Mouse (Mus musculus): ENCODE measurements around the gene Gm9913. TPM values are rescaled to one million over a fixed set of nuclear protein-coding genes. Genes with fewer than 3 reads are reported as not detected.

Gm9913 gene
- polyA plus RNA-seq, 1 experiment from 2014 or later = 0.20 TPM

DNA sequence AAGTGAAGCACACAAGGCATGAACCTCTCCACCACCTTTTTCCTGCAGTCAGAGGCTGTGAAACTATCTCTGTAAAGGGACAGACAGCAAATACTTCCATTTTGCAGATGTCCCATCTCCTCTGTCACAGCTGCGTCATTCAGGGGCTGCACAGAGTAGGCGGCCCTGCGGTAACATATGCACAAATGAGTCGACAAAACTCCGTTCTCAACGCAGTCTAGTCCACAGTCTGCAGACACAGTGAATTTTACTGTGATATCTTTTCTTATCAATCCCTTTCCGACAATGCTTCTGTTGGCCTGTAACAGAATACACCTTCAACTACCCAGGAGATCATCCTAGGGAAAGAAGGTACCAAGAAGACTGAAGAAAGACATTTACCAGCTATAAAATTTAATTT lies 6.7 kb upstream of the Gm9913 start:
- Histone ChIP-seq H3K27ac (no peak overlapping the region), H3K9ac (replicated peaks) (no peak overlapping the region), H3K4me3 (replicated peaks) (no peak overlapping the region), H3K4me2 (no peak overlapping the region), H3K36me3 (peaks cover 8% of the 10 kb centered on the region; the same call in 1 of the 2 replicates), H3K9me3 (no peaks in the 10 kb centered on the region), H3K27me3 (peaks cover 60% of the 10 kb centered on the region), H3K4me1 (replicated peaks) (no peaks in the 10 kb centered on the region)
- WGBS = 95% methylated on average over 7 of the region's 7 CpGs
- ATAC-seq (ENCODE audit: insufficient number of reproducible peaks, insufficient read depth, low FRiP score, low TSS enrichment, low read depth) = no peak

DNA sequence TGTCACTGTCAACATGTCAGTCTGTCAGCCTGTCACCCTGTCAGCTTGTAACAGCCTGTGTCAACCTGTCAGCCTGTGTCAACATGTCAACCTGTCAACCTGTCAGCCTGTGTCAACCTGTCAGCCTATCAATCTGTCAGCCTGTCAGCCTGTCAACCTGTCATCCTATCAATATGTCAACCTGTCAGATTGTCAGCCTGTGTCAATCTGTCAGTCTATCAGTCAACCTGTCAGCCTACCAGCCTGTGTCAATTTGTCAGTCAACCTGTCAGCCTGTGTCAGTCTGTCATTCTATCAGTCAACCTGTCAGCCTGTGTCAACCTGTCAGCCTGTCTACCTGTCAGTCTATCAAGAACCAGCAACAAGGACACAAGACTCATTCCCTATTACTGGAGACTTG lies 3.4 kb upstream of the Gm9913 start:
- no peak overlapping the region for H3K4me2 ChIP-seq
- H3K27ac ChIP-seq = no peak overlapping the region
- no peak overlapping the region for H3K4me3 ChIP-seq (replicated peaks)
- ATAC-seq (ENCODE audit: insufficient number of reproducible peaks, insufficient read depth, low FRiP score, low TSS enrichment, low read depth) = no peak
- peaks cover 48% of the 10 kb centered on the region for H3K27me3 ChIP-seq
- H3K9me3 ChIP-seq = no peaks in the 10 kb centered on the region
- peaks cover 8% of the 10 kb centered on the region for H3K4me1 ChIP-seq (replicated peaks)
- no peak overlapping the region for H3K9ac ChIP-seq (replicated peaks)
- peaks cover 4% of the 10 kb centered on the region; the same call in 1 of the 2 replicates for H3K36me3 ChIP-seq

DNA sequence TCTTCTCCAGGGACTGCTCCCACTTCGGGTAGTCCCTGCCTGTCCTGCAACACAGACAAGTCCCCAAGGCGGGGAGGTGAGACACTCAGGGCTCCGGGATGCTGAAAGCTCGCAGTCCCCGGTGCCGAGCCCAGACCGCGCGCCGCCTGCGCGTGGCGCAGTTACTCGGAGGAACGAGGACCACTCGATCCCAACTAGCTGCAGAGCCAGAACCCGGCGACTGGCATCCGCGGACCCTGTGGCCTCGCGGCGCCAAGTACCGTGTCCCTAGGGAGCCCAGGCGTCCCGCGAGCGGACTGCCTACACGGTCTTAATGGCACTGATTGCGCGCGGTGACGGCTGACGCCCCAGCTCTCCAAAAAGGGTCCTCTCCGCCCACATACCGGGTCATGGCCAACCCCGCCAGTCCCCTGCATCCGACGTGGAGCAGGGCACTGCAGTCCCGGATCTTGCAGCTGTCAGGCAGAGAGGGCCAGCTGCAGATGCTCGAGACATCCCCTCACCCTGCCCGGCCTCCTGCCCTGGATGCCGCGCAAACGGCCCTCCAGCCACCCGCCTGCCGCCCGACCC lies 942 bp downstream of the Gm9913 start:
- Histone ChIP-seq H3K4me2 (peak overlapping the region; percentile 88), H3K9ac (replicated peaks) (peak overlapping the region; percentile 79), H3K27me3 (peaks cover 56% of the 10 kb centered on the region), H3K4me1 (replicated peaks) (peaks cover 13% of the 10 kb centered on the region), H3K9me3 (no peaks in the 10 kb centered on the region), H3K27ac (peak overlapping the region; percentile 88), H3K4me3 (replicated peaks) (peak overlapping the region; percentile 71), H3K36me3 (no peaks in the 10 kb centered on the region)
- peak; percentile 79 for ATAC-seq (ENCODE audit: insufficient number of reproducible peaks, insufficient read depth, low FRiP score, low TSS enrichment, low read depth)
- under 1% methylated on average over 48 of the region's 48 CpGs for WGBS

DNA sequence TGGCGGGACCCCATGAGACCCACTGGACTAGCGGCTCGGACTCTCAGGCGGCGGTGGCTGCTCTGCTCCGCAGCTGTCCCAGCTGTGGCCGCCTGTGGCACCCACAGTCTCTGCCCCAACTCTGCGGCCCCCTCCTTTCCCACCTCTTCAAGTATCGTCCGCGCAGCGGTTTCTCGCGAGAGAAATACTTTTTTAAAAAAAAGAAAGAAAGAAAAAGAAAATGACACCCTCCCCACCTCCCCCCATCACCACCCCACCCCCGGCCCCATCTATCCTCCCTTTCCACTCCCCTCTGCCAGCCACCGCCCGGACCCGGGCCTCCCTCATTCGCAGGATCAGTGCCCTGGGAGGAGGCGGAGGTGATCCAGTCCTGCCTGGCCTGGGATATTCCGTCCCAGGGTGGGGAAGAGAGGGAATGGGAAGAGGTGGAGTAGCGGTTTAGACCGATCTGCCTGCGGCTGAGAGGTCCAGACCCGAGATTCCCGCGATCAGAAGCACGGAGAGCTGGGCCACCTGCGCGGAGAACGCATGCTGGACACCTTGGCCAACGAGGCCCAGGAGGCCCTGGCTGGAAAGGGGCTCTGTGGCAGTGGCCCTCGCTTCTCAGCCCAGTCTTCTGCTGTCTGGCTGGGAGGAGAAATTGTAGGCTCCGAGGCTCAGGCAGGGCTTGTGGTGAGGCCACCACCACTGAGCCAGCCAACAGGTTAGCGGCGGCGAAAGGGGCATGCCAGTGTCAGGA lies 1.6 kb downstream of the Gm9913 start:
- peak overlapping the region; percentile 71 for H3K4me3 ChIP-seq (replicated peaks)
- peak overlapping the region; percentile 88 for H3K4me2 ChIP-seq
- H3K9me3 ChIP-seq = no peaks in the 10 kb centered on the region
- H3K36me3 ChIP-seq = no peaks in the 10 kb centered on the region
- ATAC-seq (ENCODE audit: insufficient number of reproducible peaks, insufficient read depth, low FRiP score, low TSS enrichment, low read depth) = peak; percentile 89
- peak overlapping the region; percentile 79 for H3K9ac ChIP-seq (replicated peaks)
- WGBS = 3% methylated on average over 33 of the region's 37 CpGs
- peaks cover 13% of the 10 kb centered on the region for H3K4me1 ChIP-seq (replicated peaks)
- H3K27me3 ChIP-seq = peaks cover 59% of the 10 kb centered on the region
- peak overlapping the region; percentile 88 for H3K27ac ChIP-seq

DNA sequence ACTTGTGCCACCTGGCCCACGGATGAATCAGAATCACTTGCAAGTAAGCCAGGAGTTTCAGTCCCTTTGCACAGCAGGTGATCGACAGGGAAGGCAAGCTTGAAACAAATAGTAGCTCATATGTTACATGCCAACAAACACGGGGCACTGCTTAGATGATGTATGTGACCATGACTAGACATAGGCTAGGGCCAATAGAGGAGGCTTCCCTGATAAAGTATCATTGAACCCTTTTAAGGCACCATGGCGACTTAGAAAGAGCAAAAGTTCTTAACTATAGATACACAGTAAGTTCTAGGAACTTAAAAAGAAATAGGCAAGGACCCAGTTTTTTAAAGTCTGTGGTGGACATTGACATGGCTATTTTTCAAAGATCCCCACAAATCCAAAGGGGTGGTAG lies 3.0 kb downstream of the Gm9913 start, which contains the start of gene Fbn1:
Fbn1 (minus strand) TSS at position 101 of the 400 bp plus-strand sequence.
- Histone ChIP-seq H3K4me1 (replicated peaks) (peaks cover 13% of the 10 kb centered on the region), H3K9me3 (no peaks in the 10 kb centered on the region), H3K4me2 (peak within 1 kb of the TSS; percentile 88), H3K27me3 (peaks cover 52% of the 10 kb centered on the region), H3K9ac (replicated peaks) (peak within 1 kb of the TSS; percentile 79), H3K4me3 (replicated peaks) (peak within 1 kb of the TSS; percentile 71), H3K27ac (peak within 1 kb of the TSS; percentile 88), H3K36me3 (no peaks in the 10 kb centered on the region)
- 88% methylated on average over 4 of the region's 4 CpGs for WGBS
- no peak for ATAC-seq (ENCODE audit: insufficient number of reproducible peaks, insufficient read depth, low FRiP score, low TSS enrichment, low read depth)

DNA sequence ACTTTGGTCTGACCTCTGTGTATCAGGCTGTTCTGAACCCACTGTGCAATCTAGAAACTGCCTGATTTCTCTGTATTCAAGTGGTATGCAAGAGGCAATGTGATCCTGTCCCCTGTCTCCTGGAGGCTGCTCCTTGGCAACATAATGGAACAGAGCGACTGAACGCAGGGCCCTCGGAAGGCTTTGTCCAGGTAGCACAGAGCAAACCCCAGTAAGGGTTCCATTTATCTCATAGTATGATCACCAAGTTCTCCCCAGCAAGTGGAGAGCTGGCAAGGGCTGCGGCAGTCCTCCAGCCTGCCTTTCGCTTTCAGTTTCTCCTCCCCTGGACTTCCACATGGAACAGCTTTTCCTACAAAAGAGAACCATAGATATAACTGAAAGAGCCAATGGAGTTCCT lies 3.5 kb downstream of the Gm9913 start:
- H3K4me1 ChIP-seq (replicated peaks) = peaks cover 13% of the 10 kb centered on the region
- 95% methylated on average over 5 of the region's 5 CpGs for WGBS

DNA sequence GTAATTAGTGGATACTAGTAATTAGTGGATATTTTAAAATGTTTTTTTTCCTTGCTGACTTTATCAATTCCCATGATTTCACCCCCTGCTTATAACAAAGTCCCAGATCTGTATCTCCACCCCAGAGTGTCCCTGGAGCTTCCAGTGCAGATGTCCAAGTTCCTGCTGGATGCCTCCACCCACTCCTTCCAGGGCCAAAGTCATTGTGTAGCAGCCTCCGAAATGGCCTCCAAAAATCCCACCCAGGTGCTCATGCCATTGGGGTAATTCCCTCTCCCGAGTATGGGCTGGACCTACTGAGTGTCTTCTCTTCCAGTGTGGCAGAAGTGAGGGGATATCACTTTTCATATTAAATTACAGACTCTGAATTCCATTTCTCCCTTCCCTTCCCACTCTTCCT lies 5.9 kb downstream of the Gm9913 start:
- WGBS = 71% methylated on average over 2 of the region's 2 CpGs
- Histone ChIP-seq H3K9me3 (no peaks in the 10 kb centered on the region), H3K4me2 (no peak overlapping the region), H3K36me3 (no peaks in the 10 kb centered on the region), H3K27ac (no peak overlapping the region), H3K27me3 (peaks cover 35% of the 10 kb centered on the region), H3K9ac (replicated peaks) (no peak overlapping the region), H3K4me1 (replicated peaks) (peaks cover 5% of the 10 kb centered on the region), H3K4me3 (replicated peaks) (no peak overlapping the region)
- no peak for ATAC-seq (ENCODE audit: insufficient number of reproducible peaks, insufficient read depth, low FRiP score, low TSS enrichment, low read depth)

More for the DNA sequence above, 3.5 kb downstream of the Gm9913 start:
- Histone ChIP-seq H3K9me3 (no peaks in the 10 kb centered on the region), H3K36me3 (no peaks in the 10 kb centered on the region), H3K9ac (replicated peaks) (no peak overlapping the region), H3K4me2 (no peak overlapping the region), H3K27me3 (peaks cover 50% of the 10 kb centered on the region), H3K27ac (no peak overlapping the region), H3K4me3 (replicated peaks) (no peak overlapping the region)
- ATAC-seq (ENCODE audit: insufficient number of reproducible peaks, insufficient read depth, low FRiP score, low TSS enrichment, low read depth) = no peak

DNA sequence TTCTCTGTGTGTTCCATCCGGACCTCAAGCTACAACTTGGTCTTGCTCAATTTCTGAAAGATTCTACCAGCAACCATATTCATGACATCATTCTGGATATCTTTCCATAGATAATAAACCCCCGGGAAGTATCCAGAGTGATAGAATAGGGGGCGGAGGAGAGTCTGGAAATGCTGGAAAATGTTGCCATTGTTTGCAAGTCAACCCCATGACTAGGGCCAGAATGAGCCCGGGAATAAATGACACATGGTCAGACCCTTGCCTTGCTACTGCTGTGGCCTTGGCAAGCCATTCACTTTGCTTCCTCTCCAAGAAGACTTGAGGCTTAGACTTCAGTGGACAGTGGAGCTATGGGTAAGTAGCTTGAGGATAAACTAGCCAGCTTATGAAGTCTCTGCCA lies 7.0 kb downstream of the Gm9913 start:
- no peaks in the 10 kb centered on the region for H3K9me3 ChIP-seq
- WGBS = 88% methylated on average over 4 of the region's 4 CpGs
- H3K4me3 ChIP-seq (replicated peaks) = no peak overlapping the region
- H3K4me2 ChIP-seq = no peak overlapping the region
- H3K4me1 ChIP-seq (replicated peaks) = peaks cover 9% of the 10 kb centered on the region
- H3K9ac ChIP-seq (replicated peaks) = no peak overlapping the region
- no peak overlapping the region for H3K27ac ChIP-seq
- no peaks in the 10 kb centered on the region for H3K36me3 ChIP-seq
- ATAC-seq (ENCODE audit: insufficient number of reproducible peaks, insufficient read depth, low FRiP score, low TSS enrichment, low read depth) = no peak
- peaks cover 32% of the 10 kb centered on the region for H3K27me3 ChIP-seq

DNA sequence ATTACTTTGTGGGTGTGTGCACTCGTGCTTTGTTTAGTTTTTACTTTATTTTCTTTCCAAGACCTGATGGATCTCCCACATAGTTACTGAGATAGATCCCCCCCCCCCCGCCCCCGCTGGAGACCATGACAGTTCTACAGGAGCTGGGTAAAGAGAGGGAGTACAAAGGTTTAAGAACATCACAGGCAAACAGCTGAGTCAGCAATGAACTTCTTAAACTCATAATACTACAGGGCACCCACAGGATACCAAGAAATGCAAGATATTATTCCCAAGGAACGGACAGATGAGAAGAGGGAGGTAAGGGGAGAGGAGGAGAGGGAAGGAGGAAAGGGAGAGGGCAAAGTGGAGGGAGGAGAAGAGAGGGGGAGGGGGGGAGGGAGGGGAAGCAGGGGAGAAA lies 7.7 kb downstream of the Gm9913 start:
- H3K27ac ChIP-seq = no peak overlapping the region
- no peak for ATAC-seq (ENCODE audit: insufficient number of reproducible peaks, insufficient read depth, low FRiP score, low TSS enrichment, low read depth)
- peaks cover 6% of the 10 kb centered on the region for H3K4me1 ChIP-seq (replicated peaks)
- H3K9ac ChIP-seq (replicated peaks) = no peak overlapping the region
- WGBS = 77% methylated on average over 4 of the region's 4 CpGs
- H3K27me3 ChIP-seq = peaks cover 26% of the 10 kb centered on the region
- no peak overlapping the region for H3K4me2 ChIP-seq
- H3K9me3 ChIP-seq = no peaks in the 10 kb centered on the region
- H3K36me3 ChIP-seq = no peaks in the 10 kb centered on the region
- no peak overlapping the region for H3K4me3 ChIP-seq (replicated peaks)

DNA sequence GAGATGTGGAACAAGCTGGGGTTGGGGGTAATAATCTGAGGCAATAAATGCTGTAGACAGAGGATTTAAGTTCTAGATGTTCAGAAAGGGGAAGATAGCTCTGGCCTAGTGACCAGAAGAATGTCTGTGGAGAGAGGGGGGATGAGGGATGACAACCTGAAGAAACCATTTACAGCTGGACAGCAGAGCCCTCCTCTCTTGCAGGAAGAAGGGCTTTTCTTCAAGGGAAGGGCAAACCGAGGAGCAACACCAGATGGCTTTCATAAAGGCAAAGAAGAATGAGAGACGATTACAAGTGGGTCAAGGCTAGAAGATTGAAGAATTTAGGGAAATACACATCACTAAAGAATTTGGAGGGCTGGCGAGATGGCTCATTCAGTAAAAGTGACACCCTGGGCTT lies 9.5 kb downstream of the Gm9913 start:
- no peak overlapping the region for H3K27ac ChIP-seq
- H3K36me3 ChIP-seq = no peaks in the 10 kb centered on the region
- H3K9ac ChIP-seq (replicated peaks) = no peak overlapping the region
- H3K4me2 ChIP-seq = no peak overlapping the region
- H3K9me3 ChIP-seq = no peaks in the 10 kb centered on the region
- H3K27me3 ChIP-seq = peaks cover 11% of the 10 kb centered on the region
- no peak overlapping the region for H3K4me3 ChIP-seq (replicated peaks)
- no peak for ATAC-seq (ENCODE audit: insufficient number of reproducible peaks, insufficient read depth, low FRiP score, low TSS enrichment, low read depth)
- 38% methylated on average over 3 of the region's 3 CpGs for WGBS
- peaks cover 6% of the 10 kb centered on the region for H3K4me1 ChIP-seq (replicated peaks)

DNA sequence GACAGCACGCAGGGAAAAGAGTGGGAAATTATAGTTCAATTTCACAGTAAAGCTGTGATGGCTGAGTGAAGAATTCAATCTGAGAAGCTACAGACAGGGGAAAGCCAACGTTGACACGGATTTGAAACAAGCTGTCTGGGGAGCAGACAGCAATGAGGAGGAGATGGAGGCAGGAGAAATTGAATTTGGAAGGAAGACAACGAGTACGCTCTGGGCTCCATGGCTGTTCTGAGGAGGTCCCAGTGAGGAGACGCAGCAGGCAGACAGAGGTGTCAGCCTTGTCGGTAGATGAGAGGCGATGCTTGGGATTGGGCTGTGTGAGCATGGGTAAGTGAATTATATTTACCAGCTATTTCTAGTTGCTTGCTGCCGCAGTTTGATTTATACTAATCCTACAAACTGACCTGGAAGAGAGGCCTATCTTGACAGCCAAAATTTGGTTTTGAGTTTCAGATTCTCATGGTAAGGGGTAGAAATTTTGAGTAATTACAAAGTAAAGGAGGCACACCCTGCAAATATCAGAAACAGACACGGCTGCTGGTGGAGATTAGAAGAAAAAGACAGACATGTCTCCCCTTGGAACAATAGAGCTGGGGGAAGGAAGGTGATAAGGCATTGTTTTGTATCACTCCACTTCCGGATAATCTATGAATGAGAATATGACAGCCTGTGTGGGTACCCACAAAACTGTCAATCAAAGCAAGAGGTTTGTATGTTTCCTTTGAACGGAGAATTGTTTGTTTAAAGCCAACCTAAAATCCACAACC lies 10.6 kb downstream of the Gm9913 start:
- H3K4me3 ChIP-seq (replicated peaks) = no peak overlapping the region
- H3K27ac ChIP-seq = no peak overlapping the region
- H3K9me3 ChIP-seq = no peaks in the 10 kb centered on the region
- ATAC-seq (ENCODE audit: insufficient number of reproducible peaks, insufficient read depth, low FRiP score, low TSS enrichment, low read depth) = no peak
- H3K4me1 ChIP-seq (replicated peaks) = peaks cover 6% of the 10 kb centered on the region
- H3K4me2 ChIP-seq = no peak overlapping the region
- H3K9ac ChIP-seq (replicated peaks) = no peak overlapping the region
- 81% methylated on average over 12 of the region's 12 CpGs for WGBS
- H3K36me3 ChIP-seq = no peaks in the 10 kb centered on the region
- H3K27me3 ChIP-seq = peaks cover 2% of the 10 kb centered on the region; the same call in 1 of the 2 replicates
